Mouse (Mus musculus) MEL (cell line): Measurements from ENCODE around the gene Psmb5.

Experiments
- HCFC1 ChIP-seq: IDR thresholded peaks from 2 replicates; pipeline ENCODE4 v1.6.1; 2012; ENCODE audit warnings: low read depth, mild to moderate bottlenecking, inconsistent platforms, low read length, improper control_type of control experiment, moderate library complexity
- TBP ChIP-seq: IDR thresholded peaks from 2 replicates; pipeline ENCODE4 v1.8.0; 2011; ENCODE audit warnings: low read depth, low read length, improper control_type of control experiment

GRCm38 (mm10) chr14:54602613-54603012 is 15.2 kb downstream of the Psmb5 start:
- TF ChIP-seq HCFC1 (no peak), TBP (no peak)
